Mouse (Mus musculus) right cerebral cortex, adult 18-20 months (tissue): ENCODE data around the gene Fbxo39.
"Not testable (repeated sequence)": the region's sequence is repeated elsewhere in the genome, so short reads cannot be mapped to it uniquely, and the experiment has no call there.

Source experiments
- DNase-seq: peaks from one replicate; pipeline ENCODE4 v3.0.0; 2022; ENCODE audit warnings: mixed read lengths

Fbxo39 gene

GRCm38 (mm10) chr11:72318026-72318425 lies 3.8 kb downstream of the Fbxo39 start:
- no peak for DNase-seq

GRCm38 (mm10) chr11:72324431-72324830 lies 10.2 kb downstream of the Fbxo39 start:
- DNase-seq: no peak

- DNase-seq: no peak
These were observed 11.5 kb downstream of the Fbxo39 start for GRCm38 (mm10) chr11:72325701-72326100.

- DNase-seq: peak; percentile 70
These were observed 18.9 kb downstream of the Fbxo39 start for GRCm38 (mm10) chr11:72332951-72333667.

GRCm38 (mm10) chr11:72334653-72335052 lies 20.4 kb downstream of the Fbxo39 start:
- DNase-seq: no peak

DNA sequence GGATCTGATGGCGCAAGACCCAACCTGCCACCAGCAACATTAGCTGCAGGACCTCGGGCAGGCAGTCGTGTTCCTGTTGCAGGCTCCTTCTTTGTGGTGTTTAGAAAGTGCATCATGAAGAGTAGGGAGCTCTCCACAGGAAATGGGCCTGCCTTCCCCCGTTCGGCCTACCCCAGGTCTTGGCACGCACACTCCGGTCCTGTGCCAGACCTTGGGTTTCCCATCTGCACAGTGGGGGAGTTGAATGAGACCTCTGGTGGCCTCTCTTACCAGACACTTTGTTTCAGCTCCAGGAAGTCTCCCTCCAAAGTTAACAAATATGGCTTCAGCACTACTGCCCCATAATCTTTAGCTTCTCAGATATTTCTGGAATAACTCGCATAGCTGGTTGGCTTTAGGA lies 22.5 kb downstream of the Fbxo39 start:
- no peak for DNase-seq

GRCm38 (mm10) chr11:72338437-72338871 lies 24.2 kb downstream of the Fbxo39 start:
- no peak for DNase-seq

- DNase-seq: no peak
These were observed 25.5 kb downstream of the Fbxo39 start for GRCm38 (mm10) chr11:72339716-72340115.

GRCm38 (mm10) chr11:72342549-72343237 lies 28.4 kb downstream of the Fbxo39 start:
- DNase-seq: peak; percentile 70

- not testable (repeated sequence) for DNase-seq
These were observed 29.0 kb downstream of the Fbxo39 start for GRCm38 (mm10) chr11:72343238-72343625.

GRCm38 (mm10) chr11:72343904-72344303 lies 29.7 kb downstream of the Fbxo39 start:
- peak; percentile 53 for DNase-seq

GRCm38 (mm10) chr11:72344486-72344885 lies 30.2 kb downstream of the Fbxo39 start:
- no peak for DNase-seq

GRCm38 (mm10) chr11:72348563-72348962 lies 34.3 kb downstream of the Fbxo39 start:
- peak; percentile 44 for DNase-seq

GRCm38 (mm10) chr11:72349016-72349415 lies 34.8 kb downstream of the Fbxo39 start:
- DNase-seq: peak; percentile 45

DNA sequence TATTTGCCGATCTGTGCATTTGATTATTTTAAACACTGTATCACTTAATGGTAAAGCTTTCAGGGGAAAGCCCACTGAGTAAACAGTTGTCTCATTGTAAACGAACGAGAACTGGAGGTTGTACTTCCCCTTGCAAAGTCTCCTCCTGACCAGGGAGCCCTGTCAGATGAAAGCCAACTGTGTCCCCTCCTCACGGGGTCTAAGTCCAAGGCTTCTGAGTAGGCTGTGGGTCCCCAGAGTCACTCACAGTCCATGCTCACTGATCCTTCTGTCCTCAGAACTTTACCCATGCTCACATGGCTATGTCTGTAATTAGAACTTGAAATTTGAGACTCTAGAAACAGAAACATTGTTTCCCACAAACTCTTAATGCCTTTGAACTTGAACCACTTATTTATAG lies 35.4 kb downstream of the Fbxo39 start:
- no peak for DNase-seq

GRCm38 (mm10) chr11:72352272-72352671 lies 38.0 kb downstream of the Fbxo39 start:
- DNase-seq: no peak

- DNase-seq: no peak
These were observed 38.9 kb downstream of the Fbxo39 start for GRCm38 (mm10) chr11:72353186-72353585.

DNA sequence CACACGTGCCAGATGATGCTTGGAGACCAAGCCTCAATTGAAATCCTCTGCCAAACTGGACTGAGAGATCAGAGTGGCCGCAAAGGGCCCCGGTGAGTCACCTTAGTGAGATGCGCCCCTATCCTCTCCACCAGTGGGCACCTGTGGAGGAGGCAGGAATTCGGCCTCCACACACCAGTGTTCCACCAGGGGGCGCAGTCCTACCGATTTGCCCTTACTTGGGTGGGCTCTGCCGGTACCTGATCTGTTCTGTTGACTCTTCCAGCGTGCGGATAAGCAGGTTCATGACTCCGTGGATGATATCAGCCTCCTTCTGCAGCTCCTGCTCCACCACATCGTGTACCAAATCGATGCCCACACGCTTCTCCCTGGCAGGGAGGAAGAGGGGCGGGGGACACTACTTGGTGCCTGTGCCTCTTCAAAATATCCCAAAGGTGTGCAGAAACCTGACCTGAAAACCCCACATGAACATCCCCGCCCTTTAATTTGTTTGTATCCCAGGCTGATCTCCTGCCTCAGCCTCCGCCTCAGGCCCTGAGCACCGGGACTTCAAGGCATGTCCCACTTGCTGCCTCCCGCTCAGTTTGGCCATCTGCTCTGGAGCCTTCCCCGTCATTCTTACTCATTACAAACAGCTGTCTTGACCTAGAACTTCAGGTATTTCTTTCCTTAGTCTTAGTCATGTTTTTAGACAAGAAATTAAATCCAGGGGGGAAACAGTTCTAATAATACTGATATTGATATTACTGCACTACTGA lies 40.9 kb downstream of the Fbxo39 start:
- peak; percentile 42 for DNase-seq

- DNase-seq: peak; percentile 80
These were observed 47.4 kb downstream of the Fbxo39 start for GRCm38 (mm10) chr11:72361385-72362346.

GRCm38 (mm10) chr11:72362347-72362741 lies 48.1 kb downstream of the Fbxo39 start, which contains the start of gene Tekt1:
Tekt1 (minus strand) TSS chr11:72362442.
- DNase-seq: no peak

GRCm38 (mm10) chr11:72363523-72364240 lies 49.4 kb downstream of the Fbxo39 start:
- DNase-seq: no peak

- DNase-seq: no peak
These were observed 50.3 kb downstream of the Fbxo39 start for GRCm38 (mm10) chr11:72364526-72364925.
